Mouse (Mus musculus) MEL (cell line): ENCODE measurements at regions not wholly inside any gene's neighbourhood (a gene's known extent, or its start where the extent isn't known, plus 50 kb on each side); places are given as distances from the start of the nearest gene placed in this dataset.

Experiments
- CHD2 ChIP-seq: IDR thresholded peaks from 2 replicates; pipeline ENCODE4 v1.6.1; 2011; ENCODE audit warnings: low read length, improper control_type of control experiment
- CTCF ChIP-seq, 3 experiments: IDR thresholded peaks in 2 of 3; conservative IDR thresholded peaks in 1 of 3; 2 replicates each; pipeline ENCODE4 v1.5.1; 2011 to 2012; ENCODE audit warnings: low read length in 3 of 3, low read depth in 2 of 3, mild to moderate bottlenecking in 2 of 3, improper control_type of control experiment in 1 of 3, inconsistent platforms in 1 of 3, mixed read lengths in 1 of 3, moderate library complexity in 1 of 3; ENCODE audit not compliant: control insufficient read depth in 1 of 3, insufficient read depth in 1 of 3, poor library complexity in 1 of 3, severe bottlenecking in 1 of 3
- GABPA ChIP-seq: IDR thresholded peaks from 2 replicates; pipeline ENCODE4 v1.6.1; 2012; ENCODE audit warnings: low read depth, mild to moderate bottlenecking, inconsistent platforms, low read length, improper control_type of control experiment, moderate library complexity
- GATA1 ChIP-seq: IDR thresholded peaks from 2 replicates; pipeline ENCODE4 v1.6.1; 2011; ENCODE audit warnings: low read depth, low read length, improper control_type of control experiment
- KAT2A ChIP-seq: conservative IDR thresholded peaks from 2 replicates; pipeline ENCODE4 v1.6.1; 2012; ENCODE audit warnings: low read depth, low read length, improper control_type of control experiment, inconsistent platforms
- MAX ChIP-seq: IDR thresholded peaks from 2 replicates; pipeline ENCODE4 v1.6.1; 2011; ENCODE audit warnings: low read length, improper control_type of control experiment
- MAZ ChIP-seq: IDR thresholded peaks from 2 replicates; pipeline ENCODE4 v1.6.1; 2012; ENCODE audit warnings: low read depth, mild to moderate bottlenecking, inconsistent platforms, low read length, improper control_type of control experiment
- MYC ChIP-seq: IDR thresholded peaks from 2 replicates; pipeline ENCODE4 v1.6.1; 2011; ENCODE audit warnings: low read depth, mild to moderate bottlenecking, low read length, improper control_type of control experiment, moderate library complexity
- POLR2A ChIP-seq, 2 experiments: IDR thresholded peaks; 2 replicates each; pipeline ENCODE4 v1.6.1; 2011 to 2012; ENCODE audit warnings: low read length in 2 of 2, mild to moderate bottlenecking in 2 of 2, control low read depth in 1 of 2, improper control_type of control experiment in 1 of 2, low read depth in 1 of 2, moderate library complexity in 1 of 2; ENCODE audit not compliant: control insufficient read depth in 1 of 2, insufficient read depth in 1 of 2, poor library complexity in 1 of 2
- POLR2AphosphoS2 ChIP-seq: IDR thresholded peaks from 2 replicates; pipeline ENCODE4 v1.6.1; 2011; ENCODE audit warnings: low read length, improper control_type of control experiment
- RAD21 ChIP-seq: IDR thresholded peaks from 2 replicates; pipeline ENCODE4 v1.6.1; 2011; ENCODE audit warnings: mild to moderate bottlenecking, low read depth, low read length, improper control_type of control experiment
- SMC3 ChIP-seq: IDR thresholded peaks from 2 replicates; pipeline ENCODE4 v1.6.1; 2011; ENCODE audit warnings: low read depth, low read length, improper control_type of control experiment
- ZC3H11A ChIP-seq: IDR thresholded peaks from 2 replicates; pipeline ENCODE4 v1.6.1; 2012; ENCODE audit warnings: low read depth, mild to moderate bottlenecking, inconsistent platforms, low read length, improper control_type of control experiment

DNA sequence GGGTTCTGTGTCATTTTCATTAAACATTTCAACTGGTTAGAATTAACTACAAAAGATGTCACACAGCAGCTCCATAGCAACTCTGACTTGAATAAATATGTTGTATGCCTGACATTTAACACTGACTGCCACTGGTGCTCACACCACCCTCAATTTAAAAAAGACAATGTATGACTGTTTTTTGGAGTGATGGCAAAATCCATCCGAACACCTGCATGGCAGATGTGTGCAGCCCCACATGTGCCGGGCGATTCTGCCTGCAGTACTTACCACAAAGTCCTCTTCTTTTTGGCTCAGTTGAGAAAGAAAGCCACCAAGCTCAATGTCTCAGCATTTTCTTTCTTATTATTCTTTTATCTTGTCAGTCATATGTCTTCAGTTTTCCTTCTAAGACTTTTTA, 199.4 kb downstream of the 4930544G11Rik start:
- TF ChIP-seq CTCF (IDR thresholded peaks at IDR 0.05 in 2 of 3, conservative IDR thresholded peaks at IDR 0.05 in 1 of 3; ENCODE audit: control insufficient read depth in 1 of 3, insufficient read depth in 1 of 3, low read depth in 2 of 3, low read length in 3 of 3, poor library complexity in 1 of 3, severe bottlenecking in 1 of 3) (no peak), POLR2A (IDR thresholded peaks at IDR 0.05; ENCODE audit: control insufficient read depth in 1 of 2, insufficient read depth in 1 of 2, low read depth in 1 of 2, low read length in 2 of 2, poor library complexity in 1 of 2) (no peak), POLR2AphosphoS2 (no peak), KAT2A (no peak), RAD21 (no peak), MAX (no peak), GATA1 (no peak), MAZ (no peak), GABPA (no peak), CHD2 (no peak), SMC3 (no peak), ZC3H11A (no peak), MYC (no peak)
